Comparison of ENCODE assay signal across 8 mouse cellular contexts in genomic region chr1:167802510-167803271, GRCm38 (mm10).
A peak's percentile ranks its signal among the peaks of the same experiment; 100 is the strongest.
DNase-seq lines count a peak whose midpoint lies in the region; TF ChIP-seq lines count a peak whose summit lies in the region.

No protein-coding gene starts in this region.

- TF ChIP-seq POLR2A in brain, embryonic 14.5 days (IDR thresholded peaks at IDR 0.05; ENCODE audit: borderline replicate concordance, extremely low read depth, insufficient read depth, insufficient read length, poor library complexity, severe bottlenecking), result 0 out of 2 replicates have a peak, but pooled peaks have one; percentile 29

- no peak for TF ChIP-seq CTCF in brain, embryonic 14.5 days (IDR thresholded peaks at IDR 0.05; ENCODE audit: borderline replicate concordance, extremely low read depth, insufficient read depth, insufficient read length)

- DNase-seq in kidney, adult 18-20 months, result peak; percentile 13
- no peak for DNase-seq in kidney, adult 11 months
- peak; percentile 95 for DNase-seq in brain, embryonic 14.5 days (ENCODE audit: low read depth)
- DNase-seq in forelimb bud, embryonic 11.5 days (ENCODE audit: low read depth, low spot score), result peak; percentile 68
- peak; percentile 2 to 35 for DNase-seq in kidney, postnatal 36 days
- DNase-seq in mesoderm, embryonic 11.5 days (ENCODE audit: low read depth, low spot score), result peak; percentile 71
- peak; percentile 34 for DNase-seq in yolk sac, embryonic 10.5 days (ENCODE audit: low spot score)
- no peak for DNase-seq in spleen, postnatal 36 days (ENCODE audit: low spot score in 2 of 2)

Comparison
In these comparisons a context has a peak if more than half of its experiments do, and no peak if none do; other contexts are left out.
1. DNase-seq: peak in kidney, adult 18-20 months (single experiment), brain, embryonic 14.5 days (single experiment), forelimb bud, embryonic 11.5 days (single experiment), kidney, postnatal 36 days (2 of 2), mesoderm, embryonic 11.5 days (single experiment) and yolk sac, embryonic 10.5 days (single experiment); none in kidney, adult 11 months (single experiment) and spleen, postnatal 36 days (0 of 2).